11 mouse cellular contexts compared by ENCODE assay signal in genomic region chrX:11800400-11800941, GRCm38 (mm10).
DNase-seq lines count a peak whose midpoint lies in the region; TF ChIP-seq lines count a peak whose summit lies in the region.
"Had no signal": no experiment of that assay in that cellular context is flagged by ENCODE, and none has a peak within 500 bp of the region (broad histone marks: within the 10 kb centered on the region; RNA-seq: fewer than 3 reads in every experiment).

No protein-coding gene starts in this region.

- DNase-seq in gastrocnemius, adult 2 months, result peak; percentile 61
- DNase-seq in gastrocnemius, postnatal 36 days, result no peak
- DNase-seq in cerebellum, adult 9-11 months, result peak; percentile 82
- peak; percentile 8 for DNase-seq in gonadal fat pad, adult 2 months (ENCODE audit: low read depth)
- DNase-seq in retina, postnatal 1 day, result peak; percentile 70
- DNase-seq in kidney, adult 2 months, result no peak
- DNase-seq in adrenal gland, postnatal 14 days, result no peak
- no peak for DNase-seq in natural killer cell, adult 2 months (ENCODE audit: low spot score in 2 of 2)
- DNase-seq: heart, postnatal 4 days had no signal

- no peak overlapping the region for H3K4me3 ChIP-seq in gastrocnemius, adult 2 months
- no peak overlapping the region for H3K4me3 ChIP-seq in kidney, adult 2 months (ENCODE audit: insufficient read depth, low read depth, low read length)
- H3K4me3 ChIP-seq: limb, embryonic 15.5 days; stomach, embryonic 15.5 days had no signal

- H3K4me1 ChIP-seq in kidney, adult 2 months (ENCODE audit: control insufficient read depth, insufficient read depth, low read length), result no peaks in the 10 kb centered on the region
- H3K4me1 ChIP-seq: stomach, embryonic 15.5 days had no signal

- intact Hi-C loops in gastrocnemius, adult 2 months (cut with DNase I), result loop anchor here (10.0 kb wide), 2 partner anchors 274 to 334 kb away; no protein-coding TSS in a partner anchor
- intact Hi-C loops in gastrocnemius, postnatal 36 days (cut with DNase I), result loop anchor here (10.0 kb wide), 1 partner anchor 454 kb away; no protein-coding TSS in a partner anchor

- no peak for TF ChIP-seq CTCF in gastrocnemius, adult 2 months (IDR thresholded peaks at IDR 0.05)
- no peak for TF ChIP-seq CTCF in kidney, adult 2 months (conservative IDR thresholded peaks at IDR 0.05; ENCODE audit: insufficient read depth, insufficient read length, low read depth, low read length)

- H3K27ac ChIP-seq in gastrocnemius, adult 2 months, result no peak overlapping the region
- H3K27ac ChIP-seq in kidney, adult 2 months (ENCODE audit: insufficient read depth, low read depth, low read length), result no peak overlapping the region
- H3K27ac ChIP-seq: limb, embryonic 15.5 days; stomach, embryonic 15.5 days had no signal

- no peaks in the 10 kb centered on the region for H3K27me3 ChIP-seq in kidney, adult 2 months (replicated peaks; ENCODE audit: control insufficient read depth, insufficient read depth, low read length)
- H3K27me3 ChIP-seq: stomach, embryonic 15.5 days had no signal

- WGBS in kidney, adult 2 months, result 77% methylated on average over 16 of the region's 16 CpGs

- TF ChIP-seq POLR2A in kidney, adult 2 months (IDR thresholded peaks at IDR 0.05; ENCODE audit: low read depth, low read length), result no peak

- H3K36me3 ChIP-seq in kidney, adult 2 months (ENCODE audit: control insufficient read depth, insufficient read depth, low read length), result no peaks in the 10 kb centered on the region
- H3K36me3 ChIP-seq: limb, embryonic 15.5 days; stomach, embryonic 15.5 days had no signal

Comparison
In these comparisons a context has a peak if more than half of its experiments do, and no peak if none do; other contexts are left out.
1. DNase-seq: peak in gastrocnemius, adult 2 months (single experiment), cerebellum, adult 9-11 months (single experiment), gonadal fat pad, adult 2 months (single experiment) and retina, postnatal 1 day (single experiment); none in gastrocnemius, postnatal 36 days (0 of 2), kidney, adult 2 months (single experiment), adrenal gland, postnatal 14 days (single experiment) and natural killer cell, adult 2 months (0 of 2).